Mouse (Mus musculus) T-helper 2 cell (primary cell): ENCODE results near the gene Mfsd4b3.
"Not testable (repeated sequence)": the region's sequence is repeated elsewhere in the genome, so short reads cannot be mapped to it uniquely, and the experiment has no call there.

Experiments
- in situ Hi-C: fragments of 300-600 bp; cut with MboI, MseI; formaldehyde crosslinking; loops from one replicate; pipeline ENCODE4 v1.15.1; 2025; ENCODE audit warnings: high pct_unique_total_duplicates

The Mfsd4b3 gene

GRCm38 (mm10) chr10:39924556-39924955 lies 35.4 kb downstream of the Mfsd4b3 start:
- in situ Hi-C loops: not testable (repeated sequence)

DNA sequence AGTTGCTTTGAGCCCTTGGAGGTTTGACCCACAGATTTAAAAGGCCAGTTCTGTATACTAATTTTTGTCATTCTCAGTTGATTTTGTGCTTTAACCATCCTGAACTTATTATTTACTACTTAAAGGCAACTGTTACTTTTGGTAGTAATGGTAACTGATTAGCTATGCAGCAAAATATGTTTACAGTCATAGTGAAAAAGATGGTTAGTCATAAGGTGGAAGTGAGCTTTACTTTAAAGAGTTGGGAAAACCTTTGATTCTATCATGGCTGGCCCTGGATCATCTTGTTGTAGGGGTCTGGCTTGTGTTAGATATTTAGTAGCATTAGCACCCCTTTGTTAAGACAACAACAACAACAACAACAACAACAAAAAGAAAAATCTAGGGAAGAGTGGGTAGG lies 47.3 kb downstream of the Mfsd4b3 start:
- in situ Hi-C loops: no loop called here

GRCm38 (mm10) chr10:39908768-39909441 lies 51.0 kb downstream of the Mfsd4b3 start:
- in situ Hi-C loops: loop anchor here (10.0 kb wide), 2 partner anchors 494 to 1786 kb away; no protein-coding TSS in a partner anchor

- in situ Hi-C loops: loop anchor here (10.0 kb wide), 2 partner anchors 492 to 1788 kb away; no protein-coding TSS in a partner anchor
These were observed 52.9 kb downstream of the Mfsd4b3 start for GRCm38 (mm10) chr10:39906799-39907658.

DNA sequence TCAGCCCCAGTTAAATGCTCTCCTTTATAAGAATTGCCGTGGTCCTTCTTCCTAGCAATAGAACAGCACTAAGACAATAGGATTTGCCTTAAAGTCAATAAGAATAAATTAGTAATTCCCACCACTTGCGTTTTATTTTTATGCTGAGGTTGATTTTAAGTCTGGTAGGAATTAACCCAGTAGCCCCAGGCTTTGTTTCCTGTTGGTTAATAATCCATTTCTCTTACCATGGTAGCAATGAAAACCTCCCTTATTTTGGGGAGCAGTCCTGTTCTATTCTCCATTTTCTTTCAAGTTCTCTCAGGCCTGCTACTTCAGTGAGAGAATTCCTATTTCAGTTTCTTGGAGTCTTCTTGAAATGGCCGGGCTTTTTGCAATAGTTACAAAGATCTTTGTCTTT lies 55.8 kb downstream of the Mfsd4b3 start:
- in situ Hi-C loops: loop anchor here (5.0 to 10.0 kb wide), 3 partner anchors 58 to 1791 kb away; partner anchors contain the start of gene Mfsd4b3

GRCm38 (mm10) chr10:39898874-39899371 lies 61.0 kb downstream of the Mfsd4b3 start, which contains the start of gene Mfsd4b4:
Mfsd4b4 (minus strand) TSS chr10:39899238.
- in situ Hi-C loops: no loop called here
